Mouse (Mus musculus) thymus, adult 18-20 months (tissue): Measurements from ENCODE around the gene Ablim1.
A peak's percentile ranks its signal among the peaks of the same experiment; 100 is the strongest.

Source experiments
- DNase-seq, 2 experiments: peaks; one replicate each; pipeline ENCODE4 v3.0.0; 2022; ENCODE audit warnings: mixed read lengths in 2 of 2

Ablim1 gene

DNA sequence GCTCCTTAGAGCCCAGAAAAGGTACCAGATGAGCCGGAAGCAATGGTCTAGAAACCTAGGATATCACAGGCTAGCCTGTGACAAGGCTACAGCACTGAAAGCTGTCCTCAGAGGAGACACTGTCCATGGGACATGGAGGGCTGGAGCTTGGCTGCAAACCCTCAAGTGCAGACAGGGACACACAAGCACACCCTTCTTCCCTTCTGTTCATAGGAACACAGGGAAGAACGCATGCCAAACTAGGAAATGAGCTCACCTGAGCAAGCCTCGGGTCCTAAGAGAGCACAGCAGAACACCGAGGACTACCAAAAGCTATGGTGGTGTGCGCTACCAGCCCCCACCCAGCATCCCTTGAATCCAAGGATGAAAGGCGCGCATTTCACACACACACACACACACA lies 262.7 kb downstream of the Ablim1 start:
- DNase-seq, result no peak

DNA sequence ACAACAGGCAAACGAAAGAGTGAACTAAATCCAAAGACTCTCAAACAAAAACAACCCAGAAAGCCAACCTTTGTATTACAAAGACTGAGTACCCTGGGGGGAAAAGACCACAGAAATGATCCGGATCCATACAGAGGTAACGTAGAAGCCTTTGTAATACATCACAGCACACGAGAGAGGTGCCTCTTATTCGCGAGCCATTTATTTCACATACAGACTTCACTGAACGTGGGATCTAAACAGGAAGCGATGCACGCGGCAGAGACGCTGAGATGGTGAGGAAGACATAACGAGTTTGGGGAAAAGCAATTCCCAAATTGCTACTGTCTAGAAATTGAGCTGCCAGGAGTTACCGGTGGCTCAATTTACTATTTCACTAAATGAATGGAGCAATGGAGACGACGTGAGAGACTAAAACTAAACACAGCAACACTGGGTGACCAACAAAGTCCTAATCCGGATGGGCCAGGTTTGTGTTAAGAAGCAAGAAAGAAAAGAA lies 265.1 kb downstream of the Ablim1 start:
- no peak for DNase-seq

DNA sequence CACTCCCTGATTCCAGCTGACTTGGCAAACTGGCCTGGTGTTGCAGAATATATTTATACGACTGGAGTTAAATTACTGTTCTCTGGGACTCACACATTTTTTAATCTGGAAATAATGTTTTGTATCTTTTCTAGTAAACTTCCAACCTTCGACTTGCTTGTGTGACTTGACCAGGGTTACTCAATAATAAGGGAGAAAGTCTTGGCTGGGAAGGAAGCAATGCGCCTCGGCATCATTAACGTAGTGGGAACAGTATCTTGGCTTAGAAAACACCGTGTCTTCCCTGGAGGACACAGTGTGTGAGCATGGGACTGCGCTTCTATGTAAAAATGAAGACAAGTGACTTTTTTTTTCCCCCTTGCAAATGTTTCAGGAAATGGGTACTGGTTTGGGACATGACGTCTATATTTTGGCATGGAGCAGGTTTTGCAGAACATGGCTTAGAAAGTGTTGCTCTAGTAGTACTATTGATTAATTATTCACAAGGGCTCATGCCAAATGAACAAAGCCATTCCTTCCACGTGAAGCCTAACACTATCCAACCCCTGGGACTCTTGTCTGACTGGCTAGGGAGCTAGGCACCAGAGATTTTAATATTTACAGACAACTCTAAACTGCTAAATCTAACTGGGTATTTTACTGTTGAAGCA lies 266.9 kb downstream of the Ablim1 start:
- no peak for DNase-seq

DNA sequence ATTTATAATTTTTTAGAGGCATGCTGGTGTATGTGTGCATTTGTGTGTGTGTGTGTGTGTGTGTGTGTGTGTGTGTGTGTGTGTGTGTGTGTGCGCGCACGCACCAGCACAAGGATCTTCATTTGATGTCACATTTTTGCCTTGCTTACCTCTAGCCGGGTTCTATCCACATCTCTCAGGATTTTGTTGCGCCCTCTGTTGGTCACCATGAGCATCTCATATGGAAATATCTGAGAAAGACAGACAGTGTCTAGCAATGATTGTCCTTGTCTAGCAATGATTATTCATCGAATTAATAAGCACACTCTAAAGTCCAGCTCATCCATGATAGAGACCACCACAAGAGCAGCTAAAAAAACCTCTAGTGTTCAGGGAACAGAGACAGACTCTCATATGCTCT lies 275.5 kb downstream of the Ablim1 start:
- DNase-seq, result no peak

DNA sequence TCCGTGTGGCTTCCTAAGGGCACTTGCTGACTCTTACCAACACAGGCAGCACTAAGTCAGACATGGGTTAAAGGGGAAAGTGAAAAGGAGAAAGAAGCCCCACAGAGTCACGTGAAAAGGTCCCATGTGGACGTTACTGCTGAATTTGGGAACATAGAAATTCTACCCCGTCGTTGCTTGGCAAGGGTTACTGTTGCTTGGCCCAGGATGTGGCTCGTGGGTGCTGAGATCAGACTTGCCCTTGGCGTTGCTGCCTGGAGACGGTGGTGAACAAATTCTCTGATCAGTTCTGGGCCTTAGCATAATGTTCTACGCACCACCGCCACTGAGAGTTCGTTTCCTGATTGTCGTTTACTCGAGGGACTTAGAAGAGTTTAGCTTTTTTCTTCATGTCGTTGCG lies 277.9 kb downstream of the Ablim1 start:
- no peak for DNase-seq

DNA sequence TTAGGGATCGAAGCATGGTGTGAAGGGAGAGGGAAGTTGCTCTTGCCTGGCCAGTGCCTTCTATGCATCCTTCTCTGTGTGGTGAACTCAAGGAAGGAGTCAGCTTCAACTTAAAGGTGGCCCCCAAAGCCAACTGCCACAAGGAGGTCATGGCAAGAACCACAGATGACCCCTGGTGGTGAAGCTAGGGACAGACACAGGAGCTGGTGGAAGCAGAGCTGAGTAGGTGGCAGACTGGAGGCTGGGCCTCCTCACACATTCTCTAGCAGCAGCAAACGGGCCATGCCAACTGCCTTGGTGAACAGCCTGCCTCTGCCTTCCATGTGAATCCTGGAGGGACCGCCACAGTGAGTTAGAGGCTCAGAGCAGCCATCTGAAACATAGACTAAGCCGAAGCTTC lies 283.1 kb downstream of the Ablim1 start:
- DNase-seq, result peak; percentile 22 to 38

DNA sequence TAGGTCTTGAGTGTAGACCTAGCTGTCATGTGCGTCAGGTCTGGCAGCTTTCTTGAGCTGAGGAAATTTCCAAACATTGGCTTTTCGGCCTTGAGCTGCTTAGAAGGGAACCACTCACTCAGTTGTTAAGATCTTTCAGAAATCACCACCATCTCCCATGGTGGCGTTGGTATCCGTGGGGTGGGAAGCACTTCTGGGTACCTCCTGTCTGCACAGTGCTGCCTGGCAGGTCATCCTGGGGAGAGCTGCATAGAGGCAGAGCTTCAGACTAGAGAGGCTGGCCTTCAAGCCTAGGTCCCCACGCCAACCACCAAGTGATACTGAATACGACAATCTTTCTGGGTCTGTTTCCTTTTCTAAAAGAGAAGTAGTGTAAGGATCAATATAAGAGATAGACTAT lies 285.3 kb downstream of the Ablim1 start:
- DNase-seq, result no peak

DNA sequence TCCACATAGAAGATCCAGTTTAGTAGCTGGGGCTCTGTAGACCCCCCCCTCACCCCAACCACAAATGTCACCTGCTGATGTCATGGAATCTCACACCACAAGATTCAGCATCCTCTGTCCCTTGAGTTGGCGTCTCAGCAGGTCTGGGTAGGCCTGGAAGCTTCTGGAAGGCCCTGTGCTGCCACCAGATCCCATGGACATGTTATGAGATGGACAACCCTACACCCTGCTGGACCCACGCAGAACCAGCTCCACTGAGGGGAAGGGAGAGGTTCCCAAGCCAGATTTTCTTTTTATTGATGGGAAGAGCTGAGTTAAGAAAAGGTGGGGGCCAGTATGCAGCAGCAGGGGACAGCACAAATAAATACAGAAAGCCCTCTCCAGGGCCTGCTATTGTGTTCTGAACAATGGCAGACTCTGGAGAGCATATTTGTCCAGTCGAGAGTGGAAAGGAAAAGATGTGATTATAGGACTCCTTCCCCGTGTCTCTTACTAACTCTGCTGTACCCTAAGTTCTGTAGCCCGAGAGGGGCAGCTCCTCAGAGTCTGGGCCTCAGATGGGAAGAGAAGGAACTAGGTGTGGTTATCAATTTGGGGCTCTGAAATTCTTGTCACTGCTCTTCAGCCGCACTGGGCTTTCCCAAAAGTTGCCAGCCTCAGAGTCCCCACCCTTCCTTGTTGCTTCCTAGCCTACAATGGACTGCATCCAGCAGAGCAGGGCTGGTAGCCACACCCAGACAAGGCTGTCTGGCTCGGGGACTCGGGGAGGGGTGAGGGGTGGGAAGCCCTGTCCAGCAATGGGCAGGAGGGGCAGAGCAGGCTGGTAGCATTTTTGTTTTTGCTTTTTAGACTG lies 286.2 kb downstream of the Ablim1 start:
- DNase-seq, result no peak

DNA sequence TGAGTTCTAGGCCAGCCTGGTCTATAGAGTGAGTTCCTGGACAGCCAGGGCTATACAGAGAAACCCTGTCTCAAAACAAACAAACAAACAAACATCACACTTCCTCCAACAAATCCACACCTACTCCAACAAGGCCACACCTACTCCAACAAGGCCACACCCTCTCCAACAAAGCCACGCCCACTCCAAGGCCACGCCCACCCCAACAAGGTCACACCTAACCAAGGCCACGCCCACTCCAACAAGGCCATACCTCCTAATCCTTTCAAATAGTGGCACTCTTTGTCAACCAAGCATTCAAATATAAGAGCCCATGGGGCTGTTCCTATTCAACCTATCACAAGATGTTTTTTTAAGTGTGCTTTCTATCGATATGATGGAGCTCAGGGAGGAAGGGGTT lies 288.2 kb downstream of the Ablim1 start:
- DNase-seq, result no peak

DNA sequence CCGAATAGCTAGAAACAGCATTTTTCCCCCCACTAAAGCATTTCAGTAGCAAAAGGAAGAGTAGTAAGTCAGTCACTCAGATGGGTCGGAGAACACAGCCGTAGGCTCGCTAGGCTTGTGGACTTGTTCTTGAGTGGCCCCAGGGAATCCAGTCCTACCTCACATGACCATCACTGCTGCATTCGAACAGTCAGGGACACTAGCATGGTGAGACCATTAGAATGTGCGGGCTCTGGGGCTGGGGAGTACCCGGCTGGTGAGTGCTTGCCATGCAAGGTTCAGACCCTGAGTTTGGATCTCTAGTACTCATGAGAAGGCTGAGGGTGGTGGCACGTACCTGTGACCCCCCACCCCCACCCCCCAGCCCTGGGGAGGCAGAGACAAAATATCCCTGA lies 296.9 kb downstream of the Ablim1 start:
- DNase-seq, result no peak

DNA sequence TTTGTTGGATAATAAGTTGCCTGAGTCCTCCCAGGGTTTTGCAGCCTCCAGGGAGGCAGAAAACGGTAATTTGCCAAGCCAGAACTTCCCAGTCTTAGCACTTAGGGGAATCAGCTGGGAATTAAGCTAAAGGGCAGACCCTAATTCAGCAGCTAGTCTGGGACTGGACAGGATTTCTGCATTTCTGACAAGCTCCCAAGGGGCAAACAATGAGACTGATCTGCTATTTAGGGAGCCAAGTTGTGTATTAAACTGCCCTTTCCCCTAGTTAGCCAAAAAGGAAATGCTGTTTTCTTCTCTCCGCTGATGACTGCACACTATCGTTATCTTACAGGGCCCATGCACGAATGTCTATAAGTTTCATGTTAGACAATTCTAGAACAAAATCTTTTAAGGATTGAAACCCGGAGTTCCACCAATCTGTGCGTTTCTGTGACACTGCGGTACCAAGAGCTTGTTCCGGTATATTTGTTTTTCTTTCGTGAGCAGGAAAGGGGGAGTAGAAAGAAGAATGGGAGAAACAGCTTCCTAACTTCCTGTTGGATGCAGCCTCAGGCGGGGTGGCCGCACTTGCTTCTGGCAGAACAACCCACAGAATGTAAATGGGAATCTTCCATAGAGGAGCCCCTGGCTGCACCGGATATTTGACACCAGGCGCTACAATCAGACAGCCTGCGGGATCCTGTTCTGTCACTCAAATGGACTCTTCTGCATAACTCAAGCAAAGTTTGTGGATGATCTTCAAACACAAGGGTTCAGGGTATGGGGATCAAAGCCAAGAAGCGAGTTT lies 297.5 kb downstream of the Ablim1 start:
- DNase-seq, result no peak

DNA sequence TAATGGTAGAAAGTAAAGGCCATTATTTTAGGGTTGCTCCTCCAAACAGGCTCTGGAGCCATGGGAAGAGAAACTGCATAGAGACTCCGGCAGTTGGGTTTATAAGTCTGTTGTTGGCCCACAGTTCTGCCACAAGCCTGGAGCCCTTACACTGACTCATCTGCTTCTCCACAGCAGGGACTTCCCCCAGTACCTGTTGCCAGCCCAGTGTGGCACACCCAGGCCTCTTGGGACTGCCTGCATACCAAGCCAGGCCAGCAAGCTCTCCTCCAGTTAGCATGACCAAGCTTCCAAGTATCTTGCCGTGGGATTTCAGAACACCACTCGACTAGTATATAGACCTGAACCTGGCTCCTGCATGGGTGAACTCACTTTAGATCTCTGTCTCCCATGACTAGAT lies 299.9 kb downstream of the Ablim1 start:
- no peak for DNase-seq

DNA sequence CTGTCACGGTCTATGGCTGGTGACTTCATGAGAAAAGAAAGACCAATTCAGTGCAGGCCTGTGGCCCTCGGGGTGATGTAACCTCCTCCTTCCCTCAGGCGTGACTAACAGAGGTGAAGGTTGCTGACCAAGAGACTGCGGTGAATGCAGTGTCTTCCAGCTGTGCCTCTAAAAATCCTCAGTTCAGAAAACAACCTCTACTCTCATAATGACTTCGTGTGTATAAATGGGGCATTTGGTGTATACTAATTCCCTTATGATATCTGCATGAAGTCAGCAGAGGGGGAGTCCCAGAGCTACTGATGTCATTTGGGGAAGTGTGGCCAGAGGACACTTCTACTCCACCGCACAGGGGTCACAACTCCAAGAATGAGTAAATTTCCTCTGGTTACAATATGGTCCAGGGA lies 301.4 kb downstream of the Ablim1 start:
- DNase-seq, result no peak

DNA sequence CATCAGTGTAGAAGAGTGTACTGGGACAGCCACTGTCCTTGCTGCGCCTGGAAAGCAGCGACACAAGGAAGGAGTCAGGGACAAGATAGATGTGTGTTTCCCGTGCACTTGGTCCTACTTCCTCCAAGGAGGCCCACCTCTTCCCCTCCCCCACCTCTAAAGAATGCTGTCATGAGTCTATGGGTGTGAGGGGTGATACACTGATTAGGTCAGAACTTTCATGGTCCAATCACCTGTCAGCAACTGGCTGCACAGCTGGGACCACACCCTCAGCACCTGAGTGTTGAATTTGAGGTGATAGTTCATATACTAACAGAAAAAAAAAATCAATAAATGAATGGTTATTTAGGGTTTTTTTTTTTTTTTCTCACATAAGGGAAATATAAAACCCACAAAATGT lies 302.7 kb downstream of the Ablim1 start:
- no peak for DNase-seq

DNA sequence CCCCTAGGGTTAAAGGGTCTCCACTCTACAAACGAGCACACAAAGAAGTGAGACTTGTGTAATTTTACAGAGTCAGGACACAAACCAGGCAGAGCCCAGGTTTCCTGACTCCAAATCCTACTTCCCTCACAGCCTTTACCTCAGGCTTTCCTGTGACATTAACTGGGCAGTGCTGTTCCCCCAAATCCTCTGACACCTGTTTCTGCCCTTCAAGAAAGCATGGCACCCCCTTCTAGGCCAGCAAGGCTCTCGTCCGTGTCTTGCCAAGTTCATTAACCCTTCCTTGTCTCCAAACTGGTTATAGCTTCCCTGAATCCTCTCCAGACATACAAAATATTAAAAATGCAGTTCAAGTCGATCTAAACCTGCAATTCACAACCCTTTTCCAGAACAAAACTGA lies 304.7 kb downstream of the Ablim1 start:
- no peak for DNase-seq

DNA sequence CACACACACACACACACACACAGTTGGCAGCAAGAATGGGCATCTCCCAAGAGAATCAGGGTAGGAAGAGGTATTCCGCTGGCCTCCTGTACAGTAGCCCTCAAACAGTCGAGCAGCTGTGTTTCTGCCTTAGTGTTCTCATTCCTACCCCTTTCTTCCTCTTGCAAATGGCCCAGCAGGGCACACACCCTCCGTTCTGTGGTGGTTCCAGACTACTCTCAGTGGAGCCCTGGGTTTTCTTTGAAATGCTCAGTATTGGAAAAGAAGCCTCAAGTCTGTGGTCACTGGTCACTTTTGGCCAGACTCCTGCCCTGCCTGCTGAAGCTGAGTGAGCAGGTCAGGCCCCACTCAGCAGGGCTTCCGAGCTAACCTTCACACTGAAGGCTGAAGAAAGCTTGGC lies 305.1 kb downstream of the Ablim1 start:
- no peak for DNase-seq

DNA sequence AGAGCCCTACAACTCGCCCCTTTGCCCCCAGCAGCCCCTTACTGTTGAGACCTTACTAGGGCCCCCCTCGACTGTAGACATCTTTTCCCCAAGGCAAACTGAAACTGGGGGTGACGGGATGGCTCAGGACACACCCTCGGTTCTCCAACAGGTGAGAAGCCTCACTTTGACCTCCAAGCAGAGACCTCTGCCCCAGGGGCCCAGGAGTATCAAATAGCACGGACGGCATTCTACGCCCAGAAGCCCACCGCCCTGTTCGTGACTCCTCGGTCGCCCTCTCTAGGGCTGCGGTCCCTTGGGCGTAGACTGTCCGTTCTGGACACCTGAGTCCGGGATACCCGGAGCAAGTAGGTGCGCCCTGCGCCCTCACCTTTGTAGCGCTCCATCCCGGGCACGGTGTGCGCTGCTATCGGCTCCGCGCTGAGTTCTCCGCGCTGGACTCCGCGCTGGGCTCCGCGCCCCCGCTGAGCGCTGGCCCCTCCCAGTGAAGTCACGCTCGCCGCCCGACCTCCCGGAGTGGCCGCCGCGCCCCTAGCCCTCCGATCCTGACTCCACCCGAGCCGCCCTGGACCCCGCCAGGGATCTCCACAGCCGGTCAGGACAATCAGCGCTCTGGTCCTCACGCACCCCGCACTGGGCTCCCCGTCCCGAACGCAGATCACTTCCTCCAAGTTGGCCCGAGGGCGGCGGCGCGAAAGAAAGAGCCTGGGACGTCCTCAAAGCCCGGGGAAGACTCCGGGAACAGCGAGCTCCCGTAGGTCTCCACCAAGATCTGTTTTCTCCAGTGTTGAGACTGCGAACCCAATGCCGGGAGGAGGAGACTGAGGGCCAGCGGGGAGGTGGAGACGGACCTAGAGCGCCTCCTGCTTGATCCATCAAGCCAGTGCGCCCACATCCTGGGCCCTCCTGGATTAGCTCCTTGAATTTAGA lies 306.7 kb downstream of the Ablim1 start, which contains the start of gene Afap1l2:
Afap1l2 (minus strand) TSS at position 448 of the 930 bp plus-strand sequence.
- no peak for DNase-seq

DNA sequence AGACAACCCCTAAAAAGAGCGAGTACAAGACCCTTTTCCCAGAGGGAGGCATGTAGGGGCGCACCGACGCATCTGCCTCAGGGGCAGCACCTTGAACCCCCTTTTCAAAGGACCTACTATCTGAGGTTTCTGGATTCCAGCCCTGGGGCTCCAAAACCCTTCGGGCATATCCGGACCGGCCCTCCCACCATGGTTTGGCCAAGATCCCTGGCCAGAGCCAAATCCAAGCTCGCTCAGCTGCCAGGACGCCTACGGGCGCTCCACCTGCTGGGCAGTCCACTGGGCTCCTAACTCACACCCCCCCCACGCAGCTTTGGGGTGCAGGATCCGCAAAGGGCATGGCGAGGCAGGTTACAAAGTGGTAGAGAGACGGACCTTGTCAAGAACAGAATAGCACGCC lies 307.4 kb downstream of the Ablim1 start:
- no peak for DNase-seq

DNA sequence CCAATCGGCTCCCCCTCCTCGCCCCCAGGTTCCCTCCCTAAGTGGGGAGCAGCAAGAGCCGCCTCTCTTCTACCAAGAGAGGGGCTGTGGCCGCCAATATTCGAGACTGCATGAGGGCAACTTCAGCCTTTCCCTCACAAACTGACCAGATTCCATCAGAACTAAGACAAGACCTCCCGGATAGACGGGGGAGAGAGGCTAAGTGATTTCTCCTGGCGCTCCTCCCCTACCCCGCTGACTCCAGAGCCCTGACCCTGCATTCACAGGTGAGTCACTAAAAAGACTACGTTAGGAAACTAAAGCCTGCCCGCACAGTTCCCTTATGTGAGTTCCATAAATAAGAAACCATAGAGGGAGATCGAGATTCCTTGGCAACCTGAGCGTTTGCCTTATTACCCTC lies 307.9 kb downstream of the Ablim1 start:
- no peak for DNase-seq

DNA sequence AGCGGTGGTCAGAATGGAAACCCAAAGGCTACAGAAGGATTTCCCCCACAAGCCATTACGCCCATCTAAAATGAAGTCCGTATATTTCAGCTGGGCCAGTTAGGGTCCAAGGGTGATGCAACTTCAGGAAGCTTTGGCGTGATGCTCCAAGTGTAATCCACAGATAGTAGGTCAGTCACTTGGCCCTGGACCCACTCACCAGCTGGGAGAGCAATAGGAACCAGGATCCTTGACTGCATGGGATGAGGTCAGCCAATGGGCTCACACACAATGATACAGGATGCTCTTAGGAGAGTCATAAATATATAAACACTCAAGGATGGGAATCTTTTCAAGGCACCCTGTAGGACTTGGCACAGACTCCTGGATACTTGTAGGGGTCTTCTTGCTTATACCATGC lies 309.7 kb downstream of the Ablim1 start:
- no peak for DNase-seq

DNA sequence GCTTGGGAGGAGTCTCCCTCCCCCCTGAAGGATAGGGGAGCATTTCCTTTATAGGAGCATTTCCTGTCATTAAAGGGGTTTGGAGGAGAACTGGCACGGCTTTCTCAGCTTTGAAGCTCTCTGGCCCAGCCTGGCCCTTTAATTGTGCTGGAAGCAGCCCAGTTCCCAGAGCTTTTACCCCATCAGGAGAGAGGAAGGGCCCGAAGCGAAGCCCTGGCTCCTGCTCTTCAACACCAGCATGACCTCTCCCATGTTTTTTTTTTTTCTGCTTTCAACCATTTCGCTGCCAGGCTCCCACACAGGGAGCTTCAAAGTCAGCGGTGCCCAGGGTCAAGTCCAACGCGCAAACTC lies 311.3 kb downstream of the Ablim1 start:
- DNase-seq, result no peak

DNA sequence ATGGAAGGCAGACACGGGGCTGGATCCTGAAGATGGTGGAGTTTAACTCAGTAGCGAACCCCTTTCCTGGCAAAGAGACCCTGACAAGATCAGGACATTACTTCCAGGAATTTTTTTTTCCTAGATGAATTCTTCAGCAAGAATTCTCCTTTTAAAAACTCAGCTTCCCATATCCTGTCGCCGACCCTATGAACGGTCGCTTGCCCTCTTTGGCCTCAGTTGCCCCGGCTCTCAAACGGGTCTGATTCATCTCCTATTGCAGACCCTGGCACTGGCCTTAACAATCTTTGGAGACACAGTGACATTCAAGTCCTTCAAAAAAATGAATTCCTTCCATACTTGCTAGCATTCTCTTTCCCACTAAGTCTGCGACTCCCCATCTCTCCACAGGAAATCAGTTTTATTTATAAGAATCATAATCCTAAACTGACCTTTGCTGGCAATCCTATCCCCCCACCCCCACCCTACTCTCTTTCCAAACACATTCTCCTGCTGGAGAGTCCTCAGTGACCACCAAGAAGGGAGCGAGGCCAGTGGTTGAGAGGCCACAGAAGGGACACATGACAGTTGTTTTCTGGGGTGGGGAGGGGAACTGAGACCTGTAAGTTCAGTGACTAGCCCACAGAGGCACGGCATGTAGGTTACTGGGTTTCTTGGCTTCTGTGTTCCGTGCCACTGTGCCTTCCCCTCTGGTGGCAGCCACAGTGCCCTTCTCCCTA lies 311.8 kb downstream of the Ablim1 start:
- no peak for DNase-seq
